39 mouse cellular contexts compared by ENCODE assay signal in the genomic region with DNA sequence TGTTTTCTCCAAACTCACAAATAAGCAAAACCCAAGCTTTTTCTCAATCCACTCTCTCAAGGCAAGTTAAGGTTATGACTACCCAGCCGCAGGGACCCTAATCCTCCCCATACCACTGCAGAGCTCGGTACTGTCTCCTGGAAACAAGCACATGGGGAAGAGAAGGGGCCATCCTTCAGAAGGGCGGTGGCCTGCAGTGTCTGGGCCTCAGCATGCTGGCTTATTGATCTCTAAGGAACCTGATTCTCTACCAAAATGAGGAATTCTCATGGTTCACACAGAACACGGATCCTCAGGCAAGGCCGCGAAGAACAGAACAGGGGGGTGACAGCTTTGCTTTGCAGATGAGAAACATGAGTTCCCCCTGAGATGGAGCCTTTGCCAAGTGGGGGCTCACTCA. TPM values are rescaled to one million over a fixed set of nuclear protein-coding genes. Genes with fewer than 3 reads are reported as not detected.
"Had no signal": no experiment of that assay in that cellular context is flagged by ENCODE, and none has a peak within 500 bp of the region (broad histone marks: within the 10 kb centered on the region; RNA-seq: fewer than 3 reads in every experiment).

No protein-coding gene starts in this region.

- ATAC-seq: hindbrain, embryonic 16.5 days; hindbrain, postnatal 0 days; inflammation-experienced regulatory T-cells, adult 6 months; intestine, embryonic 15.5 days; intestine, embryonic 16.5 days; intestine, postnatal 0 days had no signal

- H3K4me1 ChIP-seq: hindbrain, embryonic 10.5 days; hindbrain, embryonic 12.5 days; hindbrain, embryonic 13.5 days; hindbrain, embryonic 15.5 days; intestine, embryonic 15.5 days; kidney, embryonic 15.5 days had no signal

- H3K4me3 ChIP-seq: heart, embryonic 13.5 days; heart, embryonic 15.5 days; hindbrain, embryonic 10.5 days; hindbrain, embryonic 12.5 days; hindbrain, embryonic 13.5 days; hindbrain, embryonic 15.5 days; intestine, embryonic 15.5 days; kidney, embryonic 15.5 days; layer of hippocampus, adult 2 months; left cerebral cortex, adult 2 months had no signal

- H3K9ac ChIP-seq: heart, embryonic 13.5 days; heart, embryonic 15.5 days; hindbrain, embryonic 12.5 days; hindbrain, embryonic 13.5 days; hindbrain, embryonic 14.5 days; hindbrain, embryonic 15.5 days; intestine, embryonic 15.5 days; kidney, embryonic 15.5 days had no signal

- H3K9me3 ChIP-seq: heart, embryonic 13.5 days; heart, embryonic 15.5 days; hindbrain, embryonic 10.5 days; hindbrain, embryonic 12.5 days; hindbrain, embryonic 13.5 days; hindbrain, embryonic 15.5 days; intestine, embryonic 15.5 days; kidney, embryonic 15.5 days had no signal

- H3K27me3 ChIP-seq: heart, embryonic 13.5 days; heart, embryonic 15.5 days; hindbrain, embryonic 12.5 days; hindbrain, embryonic 13.5 days; hindbrain, embryonic 15.5 days; intestine, embryonic 15.5 days; kidney, embryonic 15.5 days had no signal

- H3K4me2 ChIP-seq: heart, embryonic 13.5 days; heart, embryonic 15.5 days; hindbrain, embryonic 12.5 days; hindbrain, embryonic 13.5 days; hindbrain, embryonic 14.5 days; hindbrain, embryonic 15.5 days; intestine, embryonic 15.5 days; kidney, embryonic 15.5 days had no signal

- DNase-seq: heart, postnatal 10 days; heart, postnatal 14 days; heart, postnatal 36 days; heart, postnatal 4 days; kidney, adult 11 months; kidney, adult 18-20 months; kidney, adult 2 months; kidney, adult 8-10 months; kidney, adult 9 months; kidney, postnatal 10 days; kidney, postnatal 14 days; kidney, postnatal 25 days; kidney, postnatal 36 days; kidney, postnatal 4 days; layer of hippocampus, adult 9-11 months; layer of hippocampus, postnatal 36 days had no signal

- H3K27ac ChIP-seq: heart, embryonic 13.5 days; heart, embryonic 15.5 days; hindbrain, embryonic 10.5 days; hindbrain, embryonic 12.5 days; hindbrain, embryonic 13.5 days; hindbrain, embryonic 14.5 days; hindbrain, embryonic 15.5 days; hindbrain, postnatal 0 days; intestine, embryonic 15.5 days; kidney, embryonic 15.5 days; kidney, postnatal 0 days; layer of hippocampus, adult 2 months; left cerebral cortex, adult 2 months had no signal

RNA-seq across cellular contexts. Expression of a gene that starts 23.1 kb away (rescaled TPM):
- total RNA-seq: heart, postnatal 36 days; heart, postnatal 4 days; hematopoietic stem cell, adult 5-6 weeks had no signal
- polyA plus RNA-seq: heart, embryonic 13.5 days; heart, embryonic 14.5 days; heart, embryonic 15.5 days; heart, postnatal 0 days; hindbrain, embryonic 10.5 days; inflammation-experienced regulatory T-cells, adult 6 months; intestine, embryonic 14.5 days; intestine, embryonic 15.5 days; intestine, embryonic 16.5 days; intestine, postnatal 0 days; kidney, adult 2 months; kidney, embryonic 14.5 days; kidney, embryonic 15.5 days; kidney, embryonic 16.5 days had no signal
